Comparison of ENCODE assay signal across 8 mouse cellular contexts in the genomic region with DNA sequence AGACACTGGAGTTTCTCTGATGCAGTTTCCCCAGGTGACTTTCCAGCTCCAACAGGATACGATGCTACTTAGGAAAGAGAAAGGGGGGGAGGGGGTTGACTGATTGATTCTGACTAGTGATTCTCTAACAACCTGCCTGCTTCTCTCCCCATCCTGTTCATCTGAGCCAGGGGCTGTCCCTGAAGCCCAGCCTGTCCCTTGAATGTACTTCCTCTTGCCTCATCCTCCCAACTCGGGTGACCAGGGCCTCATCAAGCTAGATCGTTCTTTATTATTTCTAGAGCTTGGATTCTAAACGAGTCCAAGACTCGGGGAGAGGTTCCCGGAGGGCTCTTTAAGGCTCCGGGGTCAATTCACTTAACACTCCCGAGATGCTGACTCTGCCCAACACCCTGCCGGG. TPM values are rescaled to one million over a fixed set of nuclear protein-coding genes. Genes with fewer than 3 reads are reported as not detected.
DNase-seq lines count a peak whose midpoint lies in the region; ATAC-seq and TF ChIP-seq lines count a peak whose summit lies in the region.

No protein-coding gene starts in this region.

- intact Hi-C loops in left cerebral cortex, postnatal 10 days (cut with DNase I), result no loop called here

- 30% methylated on average over 9 of the region's 9 CpGs for WGBS in cerebellum, adult 2 months
- 54% methylated on average over 9 of the region's 9 CpGs for WGBS in forebrain, embryonic 12.5 days
- 14% methylated on average over 9 of the region's 9 CpGs for WGBS in liver, embryonic 14.5 days (ENCODE audit: insufficient replicate concordance)

- H3K9ac ChIP-seq in forebrain, embryonic 12.5 days, result peak overlapping the region; percentile 88
- H3K9ac ChIP-seq in liver, embryonic 14.5 days (replicated peaks), result peak overlapping the region; percentile 93

- no peak for ATAC-seq in cerebellum, adult (ENCODE audit: insufficient number of reproducible peaks, low FRiP score, low TSS enrichment)
- ATAC-seq in forebrain, embryonic 12.5 days (ENCODE audit: low FRiP score), result no peak
- ATAC-seq in liver, embryonic 14.5 days (ENCODE audit: insufficient read depth), result no peak
- ATAC-seq in monocyte, adult 5-6 weeks (replicated peaks; ENCODE audit: insufficient number of reproducible peaks, low FRiP score, low TSS enrichment, poor library complexity, severe bottlenecking), result no peak

- TF ChIP-seq CTCF in cerebellum, adult 2 months (IDR thresholded peaks at IDR 0.05; ENCODE audit: borderline replicate concordance, insufficient read depth, low read depth, low read length), result no peak
- TF ChIP-seq CTCF in liver, embryonic 14.5 days (IDR thresholded peaks at IDR 0.05; ENCODE audit: low read depth), result no peak

- H3K4me3 ChIP-seq in cerebellum, adult 2 months (replicated peaks; ENCODE audit: insufficient read depth, low read depth, low read length), result peak overlapping the region; percentile 92
- peak overlapping the region; percentile 77 for H3K4me3 ChIP-seq in forebrain, embryonic 12.5 days (replicated peaks)
- peak overlapping the region; percentile 86 to 99 for H3K4me3 ChIP-seq in liver, embryonic 14.5 days (ENCODE audit: insufficient read depth in 1 of 2, low read depth in 2 of 2, low read length in 2 of 2)

- H3K9me3 ChIP-seq in forebrain, embryonic 12.5 days, result no peaks in the 10 kb centered on the region
- H3K9me3 ChIP-seq in liver, embryonic 14.5 days (ENCODE audit: control insufficient read depth, low read length), result no peaks in the 10 kb centered on the region

- DNase-seq in cerebellum, adult 2 months, result no peak
- peak; percentile 55 for DNase-seq in 416B (ENCODE audit: low read depth)
- DNase-seq in liver, embryonic 14.5 days (ENCODE audit: low read depth in 3 of 3, low spot score in 3 of 3), result no peak
- no peak for DNase-seq in cerebellum, adult 9-10 months
- DNase-seq in left cerebral cortex, postnatal 10 days (ENCODE audit: extremely low spot score in 1 of 2, low spot score in 2 of 2), result no peak

- peaks cover 41% of the 10 kb centered on the region for H3K36me3 ChIP-seq in forebrain, embryonic 12.5 days (replicated peaks)
- H3K36me3 ChIP-seq in liver, embryonic 14.5 days (replicated peaks; ENCODE audit: control insufficient read depth, insufficient read depth, low read depth), result peaks cover 40% of the 10 kb centered on the region

- TF ChIP-seq POLR2A in cerebellum, adult 2 months (IDR thresholded peaks at IDR 0.05; ENCODE audit: borderline replicate concordance, insufficient read depth, low read length), result no peak

- H3K27me3 ChIP-seq in cerebellum, adult 2 months (ENCODE audit: control insufficient read depth, insufficient read depth, low read length), result no peaks in the 10 kb centered on the region
- no peaks in the 10 kb centered on the region for H3K27me3 ChIP-seq in forebrain, embryonic 12.5 days
- H3K27me3 ChIP-seq in liver, embryonic 14.5 days (ENCODE audit: control insufficient read depth, insufficient read depth, low read length), result no peaks in the 10 kb centered on the region

- H3K4me2 ChIP-seq in forebrain, embryonic 12.5 days, result peak overlapping the region; percentile 94
- peak overlapping the region; percentile 91 for H3K4me2 ChIP-seq in liver, embryonic 14.5 days (ENCODE audit: low read depth)

- no peak overlapping the region for H3K27ac ChIP-seq in cerebellum, adult 2 months (ENCODE audit: insufficient read depth, low read length)
- H3K27ac ChIP-seq in forebrain, embryonic 12.5 days, result no peak overlapping the region
- H3K27ac ChIP-seq in liver, embryonic 14.5 days, result peak overlapping the region; percentile 76

- TF ChIP-seq EP300 in liver, embryonic 14.5 days (IDR thresholded peaks at IDR 0.05; ENCODE audit: low read depth), result no peak

- H3K4me1 ChIP-seq in cerebellum, adult 2 months (ENCODE audit: control insufficient read depth, insufficient read depth, low read length), result peaks cover 5% of the 10 kb centered on the region; the same call in 1 of the 2 replicates
- H3K4me1 ChIP-seq in forebrain, embryonic 12.5 days, result peaks cover 31% of the 10 kb centered on the region
- H3K4me1 ChIP-seq in liver, embryonic 14.5 days (replicated peaks; ENCODE audit: control insufficient read depth in 2 of 2, insufficient read depth in 2 of 2, low read length in 1 of 2), result peaks cover 22 to 26% of the 10 kb centered on the region in 2 experiments

RNA-seq across cellular contexts. Expression of a gene that starts 0.3 kb away (rescaled TPM):
- 25.0 and 26.5 TPM in 2 replicates for polyA plus RNA-seq in cerebellum, adult 2 months (2012; rRNA removed)
- 21.6 and 22.8 TPM in 2 replicates for polyA plus RNA-seq in forebrain, embryonic 12.5 days (2016; fragmentation: Nextera tagmentation; extraction: Ambion mirVana)
- polyA plus RNA-seq in liver, embryonic 14.5 days (2012; rRNA removed), result 23.0 and 30.3 TPM in 2 replicates
- 20.9 and 23.1 TPM in 2 replicates for polyA plus RNA-seq in liver, embryonic 14.5 days (2014; fragmentation: Nextera tagmentation; extraction: Ambion mirVana)
- 29.3 to 40.9 TPM (median 37.0 TPM) in 3 replicates for total RNA-seq in monocyte, adult 5-6 weeks (2017)
- total RNA-seq in left cerebral cortex, postnatal 10 days (2021), result 10 to 100 TPM; 13.1 to 14.2 TPM

RNA-seq across cellular contexts. Expression of a gene that starts 0.9 kb away (rescaled TPM):
- polyA plus RNA-seq in cerebellum, adult 2 months (2012; rRNA removed), result 22.8 and 23.6 TPM in 2 replicates
- 73.5 and 78.9 TPM in 2 replicates for polyA plus RNA-seq in forebrain, embryonic 12.5 days (2016; fragmentation: Nextera tagmentation; extraction: Ambion mirVana)
- polyA plus RNA-seq in liver, embryonic 14.5 days (2012; rRNA removed), result 5.4 and 9.6 TPM in 2 replicates
- 28.9 and 30.5 TPM in 2 replicates for polyA plus RNA-seq in liver, embryonic 14.5 days (2014; fragmentation: Nextera tagmentation; extraction: Ambion mirVana)
- total RNA-seq in monocyte, adult 5-6 weeks (2017), result 46.2 to 75.1 TPM (median 57.2 TPM) in 3 replicates
- total RNA-seq in left cerebral cortex, postnatal 10 days (2021), result 10 to 100 TPM; 26.5 to 27.3 TPM

RNA-seq across cellular contexts. Expression of a gene that starts 58.0 kb away (rescaled TPM):
- polyA plus RNA-seq in cerebellum, adult 2 months (2012; rRNA removed), result 72.9 and 77.1 TPM in 2 replicates
- polyA plus RNA-seq in forebrain, embryonic 12.5 days (2016; fragmentation: Nextera tagmentation; extraction: Ambion mirVana), result 37.7 and 39.1 TPM in 2 replicates
- 9.8 and 14.7 TPM in 2 replicates for polyA plus RNA-seq in liver, embryonic 14.5 days (2012; rRNA removed)
- 6.4 and 6.9 TPM in 2 replicates for polyA plus RNA-seq in liver, embryonic 14.5 days (2014; fragmentation: Nextera tagmentation; extraction: Ambion mirVana)
- total RNA-seq in monocyte, adult 5-6 weeks (2017), result 37.1 to 51.1 TPM (median 40.7 TPM) in 3 replicates
- 10 to 100 TPM; 76.4 to 80.0 TPM for total RNA-seq in left cerebral cortex, postnatal 10 days (2021)
